Mouse (Mus musculus) embryo, embryonic 11 days (tissue): Measurements from ENCODE around the gene Slc2a13.

Source experiments
- DNase-seq: peaks from one replicate; pipeline ENCODE4 v3.0.0-alpha.2; 2015

The Slc2a13 gene

GRCm38 (mm10) chr15:91495014-91495413 is 78.0 kb downstream of the Slc2a13 start:
- DNase-seq: no peak

GRCm38 (mm10) chr15:91479924-91480615 is 93.0 kb downstream of the Slc2a13 start:
- no peak for DNase-seq

DNA sequence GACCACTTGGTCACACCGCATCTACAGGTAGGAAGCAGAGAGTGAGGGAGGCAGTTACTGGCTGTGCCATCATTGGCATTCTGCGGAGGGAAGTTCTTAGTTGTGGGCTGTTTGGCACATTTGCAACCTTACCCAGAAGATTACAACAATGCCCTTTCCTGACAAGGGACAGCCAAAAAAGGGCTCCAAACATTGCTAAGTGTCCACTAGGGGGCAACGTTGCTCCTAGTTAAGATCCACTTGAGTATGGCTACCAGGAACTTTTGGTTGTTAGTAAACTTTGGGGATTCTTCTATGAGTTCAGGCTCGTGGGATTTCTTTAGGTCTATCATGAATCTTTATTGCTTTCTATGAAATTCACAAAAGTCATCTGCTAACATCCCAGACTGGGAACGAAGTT is 95.3 kb downstream of the Slc2a13 start:
- DNase-seq: peak; percentile 83

DNA sequence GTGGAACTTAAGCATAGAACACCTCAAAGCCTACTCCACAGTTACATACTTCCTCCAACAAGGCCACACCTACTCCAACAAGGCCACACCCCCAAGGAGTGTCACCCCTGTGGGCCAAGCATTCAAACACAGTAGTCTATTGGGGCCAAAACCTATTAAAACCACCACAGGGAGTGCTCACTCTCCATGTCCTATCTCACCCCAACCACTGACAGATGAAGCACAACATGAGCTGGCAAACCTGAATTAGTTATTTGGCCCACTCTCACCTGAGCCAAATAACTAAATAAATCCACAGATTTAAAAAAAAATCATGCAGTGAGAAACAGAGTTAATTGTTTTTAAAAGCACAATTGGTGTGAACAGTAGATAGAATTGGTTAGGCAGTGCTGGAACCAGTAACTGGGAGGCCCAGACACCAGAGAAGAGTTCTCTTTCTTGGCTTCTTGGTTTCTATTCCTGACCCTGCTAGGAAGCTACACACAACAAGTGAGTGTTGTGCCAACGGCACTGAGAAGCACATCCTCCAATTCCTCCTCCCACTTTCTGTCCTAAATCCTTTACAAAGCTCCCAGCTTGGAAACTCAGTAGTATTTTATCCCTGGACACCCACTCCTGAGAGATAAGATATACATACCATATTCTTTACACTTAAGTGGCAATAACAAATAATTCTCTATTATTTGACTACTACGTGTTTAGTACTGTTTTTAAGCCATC is 99.2 kb downstream of the Slc2a13 start:
- no peak for DNase-seq

DNA sequence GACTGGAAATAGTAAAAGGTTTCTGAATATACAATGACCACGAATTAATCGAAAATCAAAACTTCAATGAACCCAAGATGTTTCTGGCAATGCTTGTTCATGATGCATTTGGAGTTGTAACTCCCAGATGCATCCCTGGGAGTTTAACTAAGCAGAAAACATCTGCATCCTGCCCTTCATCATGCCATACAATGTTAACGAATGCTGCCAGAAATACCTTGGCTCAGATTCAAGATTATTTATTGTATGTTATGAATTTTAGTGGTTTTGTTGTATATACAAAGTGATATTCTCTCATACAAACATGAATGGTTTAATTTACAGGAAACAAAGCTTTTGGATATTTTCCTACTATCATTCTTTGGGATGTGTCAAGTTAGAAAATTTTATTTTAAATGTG is 107.7 kb downstream of the Slc2a13 start:
- DNase-seq: no peak

DNA sequence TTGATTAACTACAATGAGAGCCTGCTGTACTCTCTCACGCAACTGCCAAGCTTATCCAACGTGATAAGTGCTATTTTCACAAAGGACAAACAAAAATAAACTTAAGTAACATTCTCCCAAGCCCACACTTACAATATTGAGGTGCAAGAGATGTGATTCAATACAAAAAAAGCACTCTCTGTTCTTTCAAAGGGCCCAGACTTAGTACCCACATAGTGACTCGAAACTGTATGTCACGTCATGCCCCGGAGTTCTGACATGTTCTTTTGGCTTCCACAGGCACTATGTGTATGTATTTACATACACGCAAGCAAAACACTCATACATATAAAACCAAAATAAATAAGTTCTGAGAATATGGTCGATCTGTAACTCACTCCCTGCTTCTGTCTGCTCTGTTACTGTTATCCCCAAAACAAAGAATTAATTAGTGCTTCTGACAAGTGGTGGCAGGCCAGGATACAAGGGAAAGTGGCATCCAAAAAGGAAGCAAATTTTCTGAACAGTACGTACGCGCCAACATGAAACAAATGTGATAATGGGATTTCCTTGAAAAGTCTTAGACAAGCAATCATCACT is 109.1 kb downstream of the Slc2a13 start:
- DNase-seq: no peak

- no peak for DNase-seq
These were observed 109.9 kb downstream of the Slc2a13 start for GRCm38 (mm10) chr15:91463026-91463661.

GRCm38 (mm10) chr15:91461940-91462339 is 111.1 kb downstream of the Slc2a13 start:
- no peak for DNase-seq

DNA sequence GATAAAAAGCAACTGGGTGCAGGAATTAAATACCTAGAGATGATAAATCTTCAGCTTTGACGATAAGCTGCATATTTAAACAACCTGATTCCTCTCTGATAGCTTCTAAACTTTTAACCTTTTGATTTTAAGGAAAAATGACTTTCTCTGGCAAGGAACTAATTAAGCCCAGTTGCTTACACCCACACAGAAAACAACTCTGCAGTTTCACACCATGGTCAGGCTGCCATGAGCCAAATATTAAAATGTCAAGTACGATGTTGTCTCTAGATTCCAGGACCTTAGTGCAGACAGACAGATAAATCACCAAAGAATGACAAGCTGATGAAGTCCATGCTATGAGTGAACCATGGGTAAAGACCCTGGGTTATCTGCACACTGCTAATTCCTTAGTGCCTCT is 115.9 kb downstream of the Slc2a13 start:
- no peak for DNase-seq

DNA sequence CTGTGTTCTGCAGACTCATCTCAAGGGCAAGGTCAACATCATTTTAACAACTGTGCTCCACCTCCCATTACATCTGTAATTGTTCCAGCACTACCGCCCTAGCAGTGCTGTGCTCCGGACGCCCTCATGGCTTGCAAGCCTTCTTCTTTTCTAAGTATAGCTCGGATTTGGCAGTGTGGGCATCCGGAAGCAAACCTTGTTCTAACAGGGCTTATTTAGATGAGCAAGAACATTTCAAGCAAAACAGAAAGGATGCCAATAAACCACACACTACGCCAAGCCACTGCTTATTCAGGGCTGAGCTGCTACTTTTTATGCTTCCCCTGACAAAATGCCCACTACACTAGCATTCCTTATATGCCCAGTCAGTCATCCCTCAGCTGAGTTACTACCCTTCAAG is 127.7 kb downstream of the Slc2a13 start:
- DNase-seq: no peak

DNA sequence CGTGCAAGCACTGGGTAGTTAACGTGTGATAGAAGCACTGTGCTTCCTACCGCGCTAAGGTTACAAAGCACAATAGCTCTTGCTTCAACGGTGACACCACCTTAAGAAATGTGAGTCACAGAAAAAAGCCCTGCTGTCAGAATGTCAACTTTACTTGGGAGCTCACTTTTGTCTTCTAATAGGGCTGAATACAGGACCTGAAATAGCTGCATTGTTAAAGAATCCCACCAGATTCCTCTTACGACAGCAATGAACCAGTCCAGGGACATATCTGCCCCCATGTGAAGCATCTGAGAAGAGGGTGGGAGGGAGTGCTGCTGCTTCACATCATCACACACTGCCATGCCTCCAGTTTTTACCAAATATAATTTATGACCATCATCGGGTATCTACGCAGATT is 129.6 kb downstream of the Slc2a13 start:
- DNase-seq: no peak

GRCm38 (mm10) chr15:91439883-91440282 is 133.2 kb downstream of the Slc2a13 start:
- no peak for DNase-seq

GRCm38 (mm10) chr15:91425426-91425825 is 147.6 kb downstream of the Slc2a13 start:
- DNase-seq: no peak

GRCm38 (mm10) chr15:91406979-91407378 is 166.1 kb downstream of the Slc2a13 start:
- DNase-seq: peak; percentile 7

DNA sequence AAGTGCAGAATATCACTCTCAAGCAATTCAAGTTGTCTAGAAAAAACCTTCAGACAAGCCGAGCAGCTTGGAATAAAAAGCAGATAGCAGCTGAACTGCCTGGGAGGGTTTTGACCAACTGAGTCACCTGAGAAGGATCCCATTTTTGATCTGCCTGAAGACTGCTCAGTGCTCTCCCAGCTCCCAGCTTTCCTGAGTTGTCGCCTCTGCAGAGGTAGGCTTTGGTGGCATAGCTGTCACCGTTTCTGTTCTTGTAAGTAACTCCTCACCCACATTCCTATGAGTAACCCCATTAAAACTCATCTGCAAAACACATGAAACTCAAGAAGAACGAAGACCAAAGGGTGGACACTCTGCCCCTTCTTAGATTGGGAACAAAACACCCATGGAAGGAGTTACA is 177.9 kb downstream of the Slc2a13 start:
- DNase-seq: no peak

- no peak for DNase-seq
These were observed 189.4 kb downstream of the Slc2a13 start for GRCm38 (mm10) chr15:91383694-91384093.

GRCm38 (mm10) chr15:91382606-91383005 is 190.5 kb downstream of the Slc2a13 start:
- no peak for DNase-seq

- DNase-seq: no peak
These were observed 191.2 kb downstream of the Slc2a13 start for GRCm38 (mm10) chr15:91381864-91382263.

GRCm38 (mm10) chr15:91378751-91379325 is 194.2 kb downstream of the Slc2a13 start:
- DNase-seq: peak; percentile 23

GRCm38 (mm10) chr15:91377568-91377967 is 195.5 kb downstream of the Slc2a13 start:
- no peak for DNase-seq

GRCm38 (mm10) chr15:91377105-91377504 is 196.0 kb downstream of the Slc2a13 start:
- no peak for DNase-seq

- no peak for DNase-seq
These were observed 198.6 kb downstream of the Slc2a13 start for GRCm38 (mm10) chr15:91374441-91374840.

GRCm38 (mm10) chr15:91373203-91373584 is 199.9 kb downstream of the Slc2a13 start:
- DNase-seq: no peak
